Mouse (Mus musculus) mesoderm, embryonic 11.5 days (tissue): ENCODE results near the gene Hspa12b.
"Not testable (repeated sequence)": the region's sequence is repeated elsewhere in the genome, so short reads cannot be mapped to it uniquely, and the experiment has no call there.

Experiments
- DNase-seq: peaks from one replicate; pipeline ENCODE4 v3.0.0-alpha.2; 2012; ENCODE audit warnings: low read depth, low spot score

The Hspa12b gene

GRCm38 (mm10) chr2:131127161-131127730, at the start of gene Hspa12b:
TSS of gene Hspa12b (plus strand) at chr2:131127280.
- peak; percentile 77 for DNase-seq

GRCm38 (mm10) chr2:131080507-131080906, 46.6 kb upstream of the Hspa12b start:
- no peak for DNase-seq

GRCm38 (mm10) chr2:131084206-131084605, 42.9 kb upstream of the Hspa12b start:
- no peak for DNase-seq

- DNase-seq = no peak
These were observed 40.3 kb upstream of the Hspa12b start, which contains the start of gene Siglec1 for GRCm38 (mm10) chr2:131086667-131087390. TSS of gene Siglec1 (minus strand) at chr2:131086765.

GRCm38 (mm10) chr2:131088581-131088980, 38.5 kb upstream of the Hspa12b start:
- no peak for DNase-seq

GRCm38 (mm10) chr2:131089634-131090033, 37.4 kb upstream of the Hspa12b start:
- no peak for DNase-seq

GRCm38 (mm10) chr2:131090852-131091251, 36.2 kb upstream of the Hspa12b start:
- no peak for DNase-seq

GRCm38 (mm10) chr2:131093577-131093976, 33.5 kb upstream of the Hspa12b start:
- DNase-seq = no peak

GRCm38 (mm10) chr2:131094823-131095222, 32.3 kb upstream of the Hspa12b start:
- peak; percentile 84 for DNase-seq

- DNase-seq = peak; percentile 67
These were observed 30.8 kb upstream of the Hspa12b start for GRCm38 (mm10) chr2:131096101-131096795.

GRCm38 (mm10) chr2:131097087-131097486, 30.0 kb upstream of the Hspa12b start:
- DNase-seq = no peak

GRCm38 (mm10) chr2:131101530-131101929, 25.6 kb upstream of the Hspa12b start:
- no peak for DNase-seq

- DNase-seq = no peak
These were observed 23.1 kb upstream of the Hspa12b start for GRCm38 (mm10) chr2:131104021-131104420.

GRCm38 (mm10) chr2:131105061-131105460, 22.0 kb upstream of the Hspa12b start:
- DNase-seq = not testable (repeated sequence)

- no peak for DNase-seq
These were observed 21.1 kb upstream of the Hspa12b start for GRCm38 (mm10) chr2:131105989-131106388.

- no peak for DNase-seq
These were observed 8.0 kb upstream of the Hspa12b start for GRCm38 (mm10) chr2:131118968-131119574.

GRCm38 (mm10) chr2:131124166-131124565, 2.9 kb upstream of the Hspa12b start:
- no peak for DNase-seq

GRCm38 (mm10) chr2:131125157-131125963, 1.7 kb upstream of the Hspa12b start:
- no peak for DNase-seq

GRCm38 (mm10) chr2:131125964-131126815, 890 bp upstream of the Hspa12b start:
- DNase-seq = no peak

GRCm38 (mm10) chr2:131128211-131128610, 1.1 kb downstream of the Hspa12b start:
- DNase-seq = no peak
